Mouse (Mus musculus): ENCODE measurements around the gene Gskip. TPM values are rescaled to one million over a fixed set of nuclear protein-coding genes. Genes with fewer than 3 reads are reported as not detected.

Gene Gskip
- polyA plus RNA-seq (2015; fragmentation: Nextera tagmentation; extraction: Ambion mirVana): 29.4 and 30.0 TPM in 2 replicates

DNA sequence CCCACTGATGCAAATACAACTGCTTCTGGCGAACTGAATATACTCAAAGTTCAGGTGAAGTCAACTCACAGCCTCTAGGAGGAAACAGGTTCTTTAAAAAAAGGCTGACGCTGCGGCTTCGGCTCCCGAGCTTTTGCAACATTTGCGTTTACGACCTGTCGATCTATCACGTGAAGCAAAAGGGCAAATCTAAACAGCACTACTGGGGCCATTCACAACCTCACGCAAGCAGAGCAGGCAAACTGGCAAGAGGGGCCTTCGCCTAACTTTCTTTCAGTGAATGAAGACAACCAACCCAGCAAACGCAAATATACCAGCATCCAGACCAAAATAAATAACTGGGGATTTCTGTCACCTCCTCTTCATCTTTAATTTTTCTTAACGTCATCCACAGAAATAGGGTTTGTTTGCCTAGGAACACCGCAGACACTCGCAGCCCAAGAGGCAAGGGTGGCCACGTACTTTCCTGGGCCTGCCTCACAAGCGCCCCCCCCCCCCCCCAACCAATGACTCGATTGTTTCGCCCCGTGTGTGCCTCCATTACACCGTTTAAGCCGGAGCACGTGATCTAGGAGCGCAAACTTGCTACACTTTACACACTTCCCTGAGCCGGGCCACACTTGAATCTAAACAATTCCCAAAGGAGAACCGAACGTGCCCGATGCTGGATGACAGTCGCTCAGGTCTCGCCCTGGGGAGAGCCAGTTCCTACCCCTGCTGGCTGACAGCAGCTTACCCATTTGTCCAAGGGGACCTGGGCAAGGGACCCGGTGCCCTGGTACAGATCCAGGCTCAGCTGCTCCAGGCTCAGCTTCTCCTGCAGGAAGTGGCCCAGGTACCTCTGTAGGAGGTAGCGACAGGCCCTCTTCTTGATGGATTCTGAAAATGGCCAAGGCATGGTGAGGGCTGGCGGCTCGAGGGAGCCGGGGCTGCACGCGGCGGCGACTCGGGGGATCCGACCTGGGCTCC is at the start of gene Gskip:
Gene Gskip (plus strand): TSS at position 897 of the 969 bp plus-strand sequence.
- peak within 1 kb of the TSS; percentile 90 for H3K27ac ChIP-seq (ENCODE audit: low read length)
- 0 out of 2 replicates have a peak, but pooled peaks cover 2% of the 10 kb centered on the region for H3K36me3 ChIP-seq (ENCODE audit: insufficient read depth, low read length)
- no peaks in the 10 kb centered on the region for H3K9me3 ChIP-seq (ENCODE audit: low read length)
- H3K9ac ChIP-seq (replicated peaks; ENCODE audit: low read length): peak within 1 kb of the TSS; percentile 89
- peaks cover 23% of the 10 kb centered on the region for H3K4me1 ChIP-seq (ENCODE audit: insufficient read depth, low read length)
- no peaks in the 10 kb centered on the region for H3K27me3 ChIP-seq (ENCODE audit: insufficient read depth, low read length)
- peak within 1 kb of the TSS; percentile 93 for H3K4me2 ChIP-seq (replicated peaks; ENCODE audit: low read depth, low read length)
- WGBS: under 1% methylated on average over 41 of the region's 41 CpGs
- H3K4me3 ChIP-seq (ENCODE audit: low read length): peak within 1 kb of the TSS; percentile 79
- peak; percentile 54 for ATAC-seq (ENCODE audit: low FRiP score, low TSS enrichment)

DNA sequence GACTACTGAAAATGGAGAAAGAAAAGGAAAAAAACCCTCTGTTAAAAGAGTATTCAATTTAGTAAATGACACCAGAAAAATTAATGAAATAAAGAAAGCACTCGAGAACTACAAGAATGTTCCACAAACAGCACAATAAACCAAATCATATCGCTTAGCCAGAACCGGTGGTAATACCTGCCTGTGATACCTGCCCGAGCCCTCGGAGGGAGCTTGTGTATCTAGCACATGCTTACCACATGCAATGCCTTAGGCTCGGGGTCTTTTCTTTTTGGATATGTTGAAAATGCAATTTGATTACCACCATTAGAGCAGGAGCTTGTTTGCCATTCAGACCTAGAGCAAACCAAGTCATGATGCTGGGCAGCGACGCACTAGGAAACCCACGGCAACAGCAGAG is 48.1 kb upstream of the Gskip start:
- no peak overlapping the region for H3K9ac ChIP-seq (replicated peaks; ENCODE audit: low read length)
- H3K36me3 ChIP-seq (ENCODE audit: insufficient read depth, low read length): peaks cover 76% of the 10 kb centered on the region
- H3K27me3 ChIP-seq (ENCODE audit: insufficient read depth, low read length): no peaks in the 10 kb centered on the region
- no peak overlapping the region for H3K4me2 ChIP-seq (replicated peaks; ENCODE audit: low read depth, low read length)
- WGBS: 91% methylated on average over 9 of the region's 9 CpGs
- H3K4me3 ChIP-seq (ENCODE audit: low read length): no peak overlapping the region
- ATAC-seq (ENCODE audit: low FRiP score, low TSS enrichment): no peak
- H3K27ac ChIP-seq (ENCODE audit: low read length): no peak overlapping the region
- no peaks in the 10 kb centered on the region for H3K4me1 ChIP-seq (ENCODE audit: insufficient read depth, low read length)
- no peaks in the 10 kb centered on the region for H3K9me3 ChIP-seq (ENCODE audit: low read length)

DNA sequence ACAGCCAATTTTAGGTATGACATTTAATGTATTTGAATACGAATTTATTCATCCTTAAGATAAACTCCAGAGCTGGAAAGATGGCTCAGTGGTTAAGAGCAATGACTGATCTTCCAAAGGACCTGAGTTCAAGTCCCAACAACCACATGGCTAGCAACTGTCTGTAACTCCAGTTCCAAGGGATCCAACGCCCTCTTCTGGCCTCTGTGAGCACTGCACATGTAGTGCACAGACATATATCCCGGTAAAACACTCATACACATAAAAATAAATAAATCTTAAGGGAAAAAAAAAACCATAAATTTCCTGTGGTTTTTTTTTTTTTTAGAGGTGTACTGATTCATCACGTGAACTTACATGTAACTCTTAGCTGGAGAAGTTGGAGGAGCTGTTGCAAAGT is 47.1 kb upstream of the Gskip start:
- no peaks in the 10 kb centered on the region for H3K4me1 ChIP-seq (ENCODE audit: insufficient read depth, low read length)
- ATAC-seq (ENCODE audit: low FRiP score, low TSS enrichment): no peak
- H3K9ac ChIP-seq (replicated peaks; ENCODE audit: low read length): no peak overlapping the region
- no peak overlapping the region for H3K4me2 ChIP-seq (replicated peaks; ENCODE audit: low read depth, low read length)
- H3K36me3 ChIP-seq (ENCODE audit: insufficient read depth, low read length): peaks cover 83% of the 10 kb centered on the region
- H3K27ac ChIP-seq (ENCODE audit: low read length): no peak overlapping the region
- 78% methylated on average over 4 of the region's 4 CpGs for WGBS
- no peaks in the 10 kb centered on the region for H3K27me3 ChIP-seq (ENCODE audit: insufficient read depth, low read length)
- H3K4me3 ChIP-seq (ENCODE audit: low read length): no peak overlapping the region
- no peaks in the 10 kb centered on the region for H3K9me3 ChIP-seq (ENCODE audit: low read length)

- Histone ChIP-seq H3K4me2 (replicated peaks; ENCODE audit: low read depth, low read length) (no peak overlapping the region), H3K9ac (replicated peaks; ENCODE audit: low read length) (no peak overlapping the region), H3K36me3 (ENCODE audit: insufficient read depth, low read length) (peaks cover 81% of the 10 kb centered on the region), H3K4me3 (ENCODE audit: low read length) (no peak overlapping the region), H3K4me1 (ENCODE audit: insufficient read depth, low read length) (no peaks in the 10 kb centered on the region), H3K27me3 (ENCODE audit: insufficient read depth, low read length) (no peaks in the 10 kb centered on the region), H3K27ac (ENCODE audit: low read length) (no peak overlapping the region), H3K9me3 (ENCODE audit: low read length) (no peaks in the 10 kb centered on the region)
- ATAC-seq (ENCODE audit: low FRiP score, low TSS enrichment): no peak
- WGBS: 94% methylated on average over 11 of the region's 11 CpGs
These were observed 41.8 kb upstream of the Gskip start for GRCm38 (mm10) chr12:105642770-105643321.

- no peak overlapping the region for H3K4me3 ChIP-seq (ENCODE audit: low read length)
- WGBS: 92% methylated on average over 7 of the region's 7 CpGs
- no peak overlapping the region for H3K27ac ChIP-seq (ENCODE audit: low read length)
- peaks cover 55% of the 10 kb centered on the region for H3K36me3 ChIP-seq (ENCODE audit: insufficient read depth, low read length)
- no peaks in the 10 kb centered on the region for H3K9me3 ChIP-seq (ENCODE audit: low read length)
- H3K27me3 ChIP-seq (ENCODE audit: insufficient read depth, low read length): no peaks in the 10 kb centered on the region
- ATAC-seq (ENCODE audit: low FRiP score, low TSS enrichment): no peak
- no peak overlapping the region for H3K4me2 ChIP-seq (replicated peaks; ENCODE audit: low read depth, low read length)
- no peak overlapping the region for H3K9ac ChIP-seq (replicated peaks; ENCODE audit: low read length)
- no peaks in the 10 kb centered on the region for H3K4me1 ChIP-seq (ENCODE audit: insufficient read depth, low read length)
These were observed 28.8 kb upstream of the Gskip start for GRCm38 (mm10) chr12:105655850-105656249.

DNA sequence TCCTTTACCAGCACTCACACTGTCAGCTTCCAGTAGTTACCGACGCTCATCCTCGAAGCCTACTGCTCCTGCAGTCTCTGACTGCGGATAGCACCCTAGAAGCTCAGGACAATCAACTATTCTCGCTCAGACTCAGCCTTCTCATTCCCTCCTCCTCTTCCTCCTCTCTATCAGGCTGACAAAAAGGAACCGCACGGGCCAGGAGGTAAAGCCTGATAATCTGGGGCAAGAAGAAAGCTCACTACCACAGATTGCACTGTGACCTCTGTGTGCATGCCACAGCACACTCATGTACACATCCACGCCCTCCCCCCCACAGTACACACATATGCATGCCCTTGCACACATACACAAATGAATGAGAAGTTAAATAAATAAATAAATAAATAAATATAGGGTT is 8.4 kb upstream of the Gskip start:
- H3K9me3 ChIP-seq (ENCODE audit: low read length): peaks cover 5% of the 10 kb centered on the region; the same call in 1 of the 2 replicates
- H3K4me3 ChIP-seq (ENCODE audit: low read length): no peak overlapping the region
- ATAC-seq (ENCODE audit: low FRiP score, low TSS enrichment): no peak
- no peak overlapping the region for H3K9ac ChIP-seq (replicated peaks; ENCODE audit: low read length)
- H3K27ac ChIP-seq (ENCODE audit: low read length): no peak overlapping the region
- 95% methylated on average over 8 of the region's 8 CpGs for WGBS
- H3K27me3 ChIP-seq (ENCODE audit: insufficient read depth, low read length): no peaks in the 10 kb centered on the region
- no peaks in the 10 kb centered on the region for H3K4me1 ChIP-seq (ENCODE audit: insufficient read depth, low read length)
- peaks cover 23% of the 10 kb centered on the region for H3K36me3 ChIP-seq (ENCODE audit: insufficient read depth, low read length)
- H3K4me2 ChIP-seq (replicated peaks; ENCODE audit: low read depth, low read length): no peak overlapping the region

DNA sequence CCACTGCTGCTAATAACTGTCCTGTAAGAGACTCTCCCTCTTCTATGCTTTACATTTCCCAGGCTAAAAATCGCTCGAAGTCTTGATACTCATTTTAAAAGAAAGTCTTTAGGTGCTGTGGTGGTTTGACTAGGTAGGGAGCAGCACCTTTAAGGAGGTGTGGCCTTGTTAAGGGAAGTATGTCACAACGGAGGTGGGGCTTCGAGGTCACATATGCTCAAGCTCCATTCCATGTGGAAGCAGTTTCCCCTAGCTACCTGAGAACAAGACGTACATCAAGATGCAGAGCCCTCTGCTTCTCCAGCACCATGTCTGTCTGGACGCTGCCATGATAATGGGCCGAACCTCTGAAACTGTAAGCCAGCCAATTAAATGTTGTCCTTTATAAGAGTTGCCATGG is 6.4 kb upstream of the Gskip start:
- no peak for ATAC-seq (ENCODE audit: low FRiP score, low TSS enrichment)
- no peak overlapping the region for H3K4me2 ChIP-seq (replicated peaks; ENCODE audit: low read depth, low read length)
- H3K9ac ChIP-seq (replicated peaks; ENCODE audit: low read length): no peak overlapping the region
- 90% methylated on average over 7 of the region's 7 CpGs for WGBS
- H3K4me3 ChIP-seq (ENCODE audit: low read length): no peak overlapping the region
- peaks cover 5% of the 10 kb centered on the region; the same call in 1 of the 2 replicates for H3K9me3 ChIP-seq (ENCODE audit: low read length)
- peaks cover 23% of the 10 kb centered on the region for H3K36me3 ChIP-seq (ENCODE audit: insufficient read depth, low read length)
- no peaks in the 10 kb centered on the region for H3K27me3 ChIP-seq (ENCODE audit: insufficient read depth, low read length)
- peaks cover 5% of the 10 kb centered on the region for H3K4me1 ChIP-seq (ENCODE audit: insufficient read depth, low read length)
- H3K27ac ChIP-seq (ENCODE audit: low read length): no peak overlapping the region

- H3K4me2 ChIP-seq (replicated peaks; ENCODE audit: low read depth, low read length): no peak overlapping the region
- H3K27me3 ChIP-seq (ENCODE audit: insufficient read depth, low read length): no peaks in the 10 kb centered on the region
- no peak for ATAC-seq (ENCODE audit: low FRiP score, low TSS enrichment)
- WGBS: 82% methylated on average over 3 of the region's 3 CpGs
- H3K4me1 ChIP-seq (ENCODE audit: insufficient read depth, low read length): peaks cover 10% of the 10 kb centered on the region
- no peak overlapping the region for H3K4me3 ChIP-seq (ENCODE audit: low read length)
- H3K36me3 ChIP-seq (ENCODE audit: insufficient read depth, low read length): peaks cover 17% of the 10 kb centered on the region
- H3K9me3 ChIP-seq (ENCODE audit: low read length): no peaks in the 10 kb centered on the region
- no peak overlapping the region for H3K27ac ChIP-seq (ENCODE audit: low read length)
- no peak overlapping the region for H3K9ac ChIP-seq (replicated peaks; ENCODE audit: low read length)
These were observed 5.9 kb upstream of the Gskip start for GRCm38 (mm10) chr12:105678762-105679161.

GRCm38 (mm10) chr12:105685001-105685691 is 517 bp downstream of the Gskip start, which contains the start of gene Atg2b:
Gene Atg2b (minus strand): TSS chr12:105685211.
- whole genome bisulfite sequencing: under 1% methylated on average over 68 of the region's 73 CpGs
- Histone ChIP-seq H3K4me2 (replicated peaks; ENCODE audit: low read depth, low read length) (peak within 1 kb of the TSS; percentile 93), H3K4me1 (ENCODE audit: insufficient read depth, low read length) (peaks cover 23% of the 10 kb centered on the region), H3K36me3 (ENCODE audit: insufficient read depth, low read length) (peaks cover 7% of the 10 kb centered on the region; the same call in 1 of the 2 replicates), H3K9ac (replicated peaks; ENCODE audit: low read length) (peak within 1 kb of the TSS; percentile 89), H3K4me3 (ENCODE audit: low read length) (peak within 1 kb of the TSS; percentile 79), H3K27me3 (ENCODE audit: insufficient read depth, low read length) (no peaks in the 10 kb centered on the region), H3K27ac (ENCODE audit: low read length) (peak within 1 kb of the TSS; percentile 90), H3K9me3 (ENCODE audit: low read length) (no peaks in the 10 kb centered on the region)
- peak; percentile 92 for ATAC-seq (ENCODE audit: low FRiP score, low TSS enrichment)
